Mouse (Mus musculus) v-Abl transformed pro-B cells (cell line): ENCODE measurements at regions not wholly inside any gene's neighbourhood (a gene's known extent, or its start where the extent isn't known, plus 50 kb on each side); places are given as distances from the start of the nearest gene placed in this dataset.

Experiments used
- in situ Hi-C, 2 experiments: fragments of 400-800 bp; cut with MboI; formaldehyde crosslinking; loops; one replicate each; pipeline ENCODE4 v1.15.1; 2025; ENCODE audit not compliant: unreplicated experiment in 2 of 2

DNA sequence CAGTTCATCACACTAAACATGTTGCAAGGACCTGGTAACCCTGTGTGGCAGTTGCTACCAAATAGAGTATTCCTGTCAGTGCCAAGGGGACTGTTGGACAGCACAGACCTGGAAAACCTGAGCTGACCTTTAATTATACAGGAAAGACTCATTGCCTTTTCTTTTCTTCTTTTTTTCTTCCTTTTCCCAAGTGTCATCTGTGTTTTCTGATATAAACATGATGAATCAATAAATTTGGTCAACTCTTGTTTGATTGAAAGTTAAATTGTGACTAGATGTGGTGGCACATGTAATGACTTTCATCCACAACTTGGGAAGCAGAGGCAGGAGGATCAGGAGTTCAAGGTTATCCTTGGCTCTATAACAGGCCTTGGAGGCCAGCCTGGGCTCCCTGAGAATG lies 190.1 kb upstream of the Sall1 start:
- in situ Hi-C loops: no loop called here

DNA sequence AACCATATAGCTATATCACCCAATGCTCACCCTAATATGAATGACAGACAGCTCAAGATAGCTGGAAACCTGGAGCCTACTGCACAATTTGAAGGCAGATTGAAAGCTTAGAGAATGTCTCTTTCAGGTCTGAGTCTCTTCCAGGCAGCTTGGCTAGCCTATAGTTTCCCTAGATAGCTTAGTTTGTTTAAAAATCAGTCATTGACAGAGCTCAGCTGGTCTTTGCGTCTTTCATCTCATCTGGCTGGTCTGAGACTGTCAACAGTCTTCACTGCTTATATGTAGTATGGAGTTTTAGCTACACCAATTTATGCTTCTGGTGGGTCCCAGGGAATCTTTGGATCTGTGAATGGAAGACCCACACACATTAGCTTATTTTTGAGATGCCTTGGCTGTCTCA lies 188.4 kb upstream of the Sall1 start:
- in situ Hi-C loops: no loop called here

DNA sequence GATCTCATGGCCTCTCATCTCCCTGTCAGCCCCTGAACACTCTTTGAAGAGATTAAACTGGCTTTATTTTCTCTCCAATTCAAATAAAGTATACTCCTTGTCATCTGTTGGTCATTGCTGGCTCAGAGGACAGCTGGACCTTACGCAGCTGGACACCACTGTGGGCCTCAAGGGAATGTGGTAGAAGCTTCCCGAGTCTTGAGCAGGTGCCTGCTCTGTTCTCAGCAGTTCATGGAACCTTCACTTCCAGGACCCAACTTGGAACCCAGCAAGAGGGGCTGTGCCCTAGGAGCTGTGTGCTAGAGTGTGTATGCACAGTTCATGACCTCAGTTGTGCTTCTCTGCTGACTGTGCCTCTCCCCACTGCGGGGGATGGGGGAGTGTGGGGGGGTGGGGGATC lies 185.2 kb upstream of the Sall1 start:
- in situ Hi-C loops: no loop called here

DNA sequence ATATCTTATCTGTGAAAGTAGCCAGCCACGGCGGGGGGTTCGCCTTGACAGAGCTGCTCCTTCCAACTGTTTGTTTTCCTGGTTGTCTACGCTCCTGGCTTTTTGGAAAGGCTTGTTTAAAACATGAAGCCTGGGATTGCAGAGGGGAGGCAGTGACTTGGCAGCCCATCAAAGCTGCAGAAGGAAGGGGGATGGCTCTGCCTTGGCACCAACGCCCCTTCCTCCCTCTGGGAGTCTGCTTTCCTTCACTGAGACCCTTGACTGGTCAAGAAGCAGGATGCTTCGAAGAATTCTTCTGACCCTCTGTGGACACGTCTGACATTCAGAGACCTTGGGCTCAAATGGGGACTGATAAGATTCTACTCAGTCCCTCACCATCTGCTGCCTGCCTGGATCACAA lies 176.9 kb upstream of the Sall1 start:
- in situ Hi-C loops: no loop called here

DNA sequence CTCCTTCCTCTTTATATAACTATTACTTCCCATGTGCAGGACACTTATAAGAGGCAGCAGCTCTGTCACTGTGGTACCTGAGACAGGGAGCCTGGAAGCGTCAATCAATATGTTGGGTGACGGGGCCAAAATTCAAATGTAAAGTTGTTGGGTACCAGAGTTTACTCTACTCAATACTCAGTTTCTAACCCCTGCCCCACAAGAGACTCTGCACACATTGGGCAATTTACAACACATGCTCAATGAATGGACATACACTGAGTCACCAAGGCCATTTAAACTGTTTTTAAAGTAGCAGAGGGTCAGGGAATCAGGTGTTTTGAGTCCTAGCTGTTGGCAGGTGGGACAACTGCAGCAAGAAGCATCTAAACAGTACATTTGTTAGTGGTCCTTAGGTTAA lies 176.4 kb upstream of the Sall1 start:
- in situ Hi-C loops: no loop called here

DNA sequence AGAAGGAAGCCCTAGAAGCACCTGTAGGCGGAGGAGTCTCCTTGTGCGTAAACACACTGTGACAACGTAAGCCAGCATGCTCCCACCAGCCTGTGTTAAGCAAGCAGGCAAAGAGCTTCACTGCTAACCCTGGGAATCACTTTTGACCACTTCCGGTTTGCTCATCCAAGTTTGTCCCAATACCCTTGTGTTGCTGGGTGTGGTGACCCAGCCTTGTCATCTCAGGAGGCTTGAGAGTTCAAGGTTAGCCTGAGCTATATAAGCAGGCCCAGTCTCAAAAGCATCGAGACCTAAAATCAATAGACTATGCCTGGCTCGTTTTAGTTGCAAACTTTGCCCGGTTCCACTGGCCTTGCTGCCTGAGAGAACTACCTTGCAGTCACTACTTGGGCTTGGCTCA lies 175.2 kb upstream of the Sall1 start:
- in situ Hi-C loops: no loop called here

DNA sequence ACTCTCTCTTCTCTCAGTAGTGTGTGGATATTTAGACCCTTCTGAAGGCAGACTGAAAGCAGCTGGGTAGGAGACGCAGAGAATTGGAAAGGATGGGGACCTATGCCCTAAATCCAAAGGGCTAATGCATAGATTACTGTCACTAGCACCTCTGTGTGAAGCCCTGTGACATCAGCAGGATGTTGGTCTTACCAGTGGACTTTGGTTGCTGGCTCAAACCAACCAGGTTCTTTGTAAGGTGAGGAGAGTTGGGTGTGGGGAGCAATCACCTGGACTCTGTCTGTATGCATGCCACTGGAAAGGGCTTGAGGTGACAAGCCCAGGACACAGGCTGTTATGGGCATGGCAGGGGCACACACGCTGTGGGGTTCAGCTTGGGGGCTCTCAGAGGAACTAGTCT lies 173.7 kb upstream of the Sall1 start:
- in situ Hi-C loops: no loop called here

DNA sequence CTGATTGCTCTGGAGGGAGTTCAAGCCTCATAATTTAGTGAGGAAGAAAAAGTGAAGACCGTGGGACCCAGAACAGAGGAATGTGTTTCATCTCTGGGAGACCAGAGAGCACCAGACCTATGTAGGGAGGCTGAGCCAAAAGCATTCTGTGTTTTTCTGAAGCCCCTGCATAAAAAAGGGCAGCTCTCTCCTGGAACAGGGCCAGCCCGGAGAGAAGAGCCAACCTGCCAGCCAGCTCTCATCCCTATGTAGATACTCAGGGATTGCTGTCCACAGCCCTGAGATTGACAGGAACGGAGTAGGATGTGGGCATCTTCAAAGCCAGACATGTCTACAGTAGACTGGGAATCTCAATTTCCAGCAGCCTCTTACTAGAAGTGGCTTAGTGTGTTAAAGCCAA lies 168.0 kb upstream of the Sall1 start:
- in situ Hi-C loops: no loop called here

DNA sequence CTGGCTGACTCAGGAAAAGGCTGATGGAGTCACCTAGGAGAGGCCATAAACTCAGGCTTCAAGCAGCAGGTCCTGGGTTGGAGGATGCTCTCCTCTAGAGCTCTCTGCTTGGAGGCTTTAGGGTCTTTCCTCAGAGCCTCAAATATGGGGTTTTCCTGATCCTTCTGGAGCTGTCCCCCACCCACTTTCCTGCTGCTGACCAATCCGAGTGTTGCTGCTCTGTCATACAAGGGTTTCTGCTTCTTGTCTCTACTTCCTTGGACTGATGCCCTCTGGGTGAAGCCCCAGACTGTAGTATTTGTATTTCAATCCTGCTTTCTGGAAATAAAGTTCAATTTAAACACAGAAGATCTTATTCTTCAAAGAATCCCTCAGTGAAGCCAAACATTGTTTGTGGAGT lies 166.7 kb upstream of the Sall1 start:
- in situ Hi-C loops: no loop called here

DNA sequence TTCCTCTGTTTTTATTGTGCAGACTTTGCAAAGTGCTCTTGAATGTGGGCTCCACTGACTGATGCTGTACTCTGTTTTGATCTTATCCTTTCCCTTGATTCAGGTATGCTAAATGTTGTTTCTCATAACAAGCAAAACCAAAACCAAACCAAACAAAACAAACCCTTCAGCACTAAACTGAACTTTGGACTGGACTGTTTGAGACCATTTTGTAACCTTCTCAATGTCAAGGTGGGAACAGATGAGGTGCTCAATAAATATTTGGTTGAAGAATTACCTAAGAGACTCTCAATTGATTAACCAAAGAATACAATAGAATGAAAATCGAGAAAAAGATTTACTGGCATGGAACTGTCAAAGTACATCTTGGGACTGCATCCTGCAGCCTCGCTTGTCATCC lies 163.9 kb upstream of the Sall1 start:
- in situ Hi-C loops: no loop called here

DNA sequence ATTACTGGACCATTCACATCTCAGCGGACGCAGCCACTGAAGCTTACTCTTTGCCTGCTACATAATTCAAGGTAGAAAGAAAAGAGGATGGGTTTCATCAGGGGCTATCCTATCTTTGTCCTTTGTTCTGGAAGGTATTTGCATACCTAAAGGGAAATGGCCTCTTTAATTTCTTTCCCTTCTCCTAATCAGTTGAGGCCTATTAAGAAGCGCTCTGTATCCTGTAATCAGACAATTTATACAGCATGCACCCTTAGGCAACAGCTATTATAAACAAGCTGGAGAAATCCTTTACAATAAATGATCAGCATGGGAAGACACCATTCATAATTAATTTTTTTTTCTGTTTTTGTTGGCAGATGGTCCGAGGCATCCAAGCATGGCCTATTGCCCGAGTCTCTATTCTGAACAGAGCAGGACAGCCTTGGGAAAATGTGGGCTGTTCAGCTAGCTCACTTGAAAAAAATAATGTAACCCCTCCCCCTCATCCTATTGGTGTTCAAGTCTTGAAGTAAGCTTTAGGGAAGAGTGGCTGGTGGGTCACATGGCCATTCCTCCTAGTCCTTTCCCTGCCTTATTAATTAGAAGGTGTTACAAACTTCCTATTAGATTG lies 158.6 kb upstream of the Sall1 start:
- in situ Hi-C loops: no loop called here

DNA sequence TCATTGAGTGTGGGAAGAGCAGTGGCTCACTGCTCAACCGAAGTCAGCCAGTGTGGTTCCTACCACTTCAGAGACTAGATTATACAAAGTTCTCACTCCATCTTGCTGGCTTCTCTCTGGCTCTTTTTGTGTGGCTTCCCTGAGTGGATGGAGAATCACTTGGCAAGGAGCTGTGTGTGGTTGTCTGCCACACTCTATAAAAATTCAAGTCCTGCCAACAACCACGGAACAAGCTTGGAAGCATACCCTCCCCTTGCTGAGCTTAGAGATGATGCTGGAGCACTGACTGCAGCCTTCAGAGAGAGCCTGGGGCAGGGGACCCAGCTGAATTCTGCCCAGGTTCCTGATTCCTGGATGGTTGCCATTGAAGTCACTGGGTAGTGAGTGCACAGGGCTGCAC lies 156.3 kb upstream of the Sall1 start:
- in situ Hi-C loops: no loop called here

DNA sequence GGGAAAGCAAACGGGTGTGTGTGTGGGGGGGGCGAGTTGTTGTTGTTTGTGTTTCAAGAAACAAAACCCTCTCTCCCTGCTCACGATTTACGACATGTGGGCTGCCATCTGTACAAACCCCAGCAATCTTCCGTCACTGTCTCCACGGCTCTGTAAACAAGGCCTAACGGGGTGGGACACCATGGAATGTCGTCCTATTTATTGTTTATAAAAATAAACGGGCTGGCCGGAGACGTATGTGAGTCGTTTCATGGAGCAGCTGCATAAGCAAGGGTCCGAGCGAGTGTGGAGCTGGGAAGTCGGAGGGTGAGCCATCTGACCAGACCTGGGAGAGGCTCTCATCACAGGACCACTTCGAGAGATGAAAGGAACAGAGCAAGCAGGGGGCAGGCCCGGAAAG lies 141.4 kb upstream of the Sall1 start:
- in situ Hi-C loops: no loop called here

DNA sequence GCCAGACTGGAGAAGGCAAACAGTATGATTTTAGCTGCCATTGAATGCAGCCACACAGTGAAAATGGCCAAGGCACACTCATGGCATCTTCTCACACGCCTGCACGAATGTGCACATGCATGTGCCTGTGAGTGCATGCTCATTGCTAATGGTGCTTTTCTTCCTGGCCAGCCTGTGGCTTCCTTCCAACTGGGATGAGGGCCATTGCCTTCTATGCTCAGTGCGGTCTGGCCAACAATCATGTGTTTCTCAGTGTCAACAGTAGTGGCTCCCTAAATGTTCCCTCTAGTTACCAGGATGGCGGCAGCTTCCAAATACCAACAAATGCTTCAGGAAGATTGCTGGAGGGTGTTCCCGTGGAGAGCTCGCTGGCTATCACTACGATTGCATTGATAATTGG lies 131.7 kb upstream of the Sall1 start:
- in situ Hi-C loops: no loop called here

DNA sequence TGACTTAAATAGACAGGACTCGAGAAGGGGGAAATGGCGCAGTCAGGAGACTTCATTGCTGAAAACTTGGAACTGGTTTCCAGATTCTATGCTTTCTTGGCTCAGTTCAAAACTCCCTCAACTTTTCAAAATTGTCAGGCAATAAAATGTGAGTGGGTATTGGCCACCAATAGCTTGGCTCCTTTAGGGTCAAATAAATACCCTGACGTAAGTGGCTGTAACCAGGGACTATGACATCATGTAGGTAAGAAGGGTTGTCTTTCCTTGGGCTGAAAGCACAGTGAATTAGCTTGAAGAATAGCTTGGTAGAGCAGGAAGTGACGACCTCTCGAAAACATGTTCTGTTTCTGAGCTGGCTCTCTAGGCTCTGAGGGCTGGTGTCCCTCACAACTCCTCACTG lies 127.6 kb upstream of the Sall1 start:
- in situ Hi-C loops: no loop called here

DNA sequence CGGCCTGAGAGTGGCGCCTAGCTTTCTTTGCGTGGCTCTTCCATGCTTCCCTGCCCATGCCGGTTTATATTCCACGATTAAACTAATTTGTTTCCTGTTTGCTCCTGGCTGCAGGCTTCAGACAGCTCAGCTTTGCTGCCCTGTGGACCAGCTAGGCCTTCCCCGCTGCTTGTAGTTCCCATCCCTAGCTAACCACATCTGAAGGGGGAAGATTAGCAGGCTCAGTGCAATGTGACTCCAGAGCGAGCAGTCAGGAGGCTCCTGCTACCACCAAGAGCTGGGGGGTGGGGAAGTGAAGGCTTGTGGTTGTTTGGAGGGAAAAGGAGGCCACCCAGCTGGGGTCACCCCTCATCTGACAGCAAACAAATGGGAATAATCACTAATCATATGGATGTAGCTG lies 125.5 kb upstream of the Sall1 start:
- in situ Hi-C loops: no loop called here

DNA sequence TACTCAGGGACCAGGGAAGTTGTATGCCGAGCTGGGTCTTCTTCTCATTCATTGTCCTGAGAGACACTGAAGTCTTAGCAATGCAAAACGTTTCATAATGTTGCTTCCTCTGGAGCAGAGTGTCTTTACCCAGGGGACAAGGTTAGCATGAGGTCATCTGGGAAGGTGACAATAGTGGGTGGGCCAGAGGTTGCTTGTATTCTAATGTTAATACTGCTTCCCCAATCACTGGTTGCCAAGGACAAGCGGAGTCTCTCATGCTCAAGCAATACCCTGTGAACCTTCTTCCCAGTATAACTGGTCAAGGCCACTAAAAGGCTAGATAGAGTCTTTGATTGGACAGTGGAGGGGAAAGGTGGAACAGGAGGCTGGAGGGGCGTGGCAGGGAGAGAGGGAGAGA lies 123.1 kb upstream of the Sall1 start:
- in situ Hi-C loops: no loop called here

DNA sequence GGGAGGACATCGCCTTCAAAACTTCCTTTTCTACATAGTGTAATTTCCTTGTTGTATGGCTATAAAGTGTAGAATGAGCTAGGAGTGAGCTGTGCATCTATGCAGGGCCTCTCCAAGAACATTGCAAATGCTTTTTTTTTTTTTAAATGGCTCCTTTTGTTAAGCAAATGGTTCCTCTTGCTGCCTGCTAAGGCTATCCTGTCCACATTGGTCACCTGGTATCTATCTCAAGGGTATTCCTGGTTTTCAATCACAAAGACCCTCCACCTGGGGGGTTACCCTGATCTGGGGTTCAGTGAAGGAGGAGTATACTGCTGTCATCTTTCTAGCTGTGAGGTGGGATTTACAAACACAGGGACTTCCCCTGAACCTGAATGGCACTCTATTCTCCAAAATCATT lies 112.9 kb upstream of the Sall1 start:
- in situ Hi-C loops: no loop called here

DNA sequence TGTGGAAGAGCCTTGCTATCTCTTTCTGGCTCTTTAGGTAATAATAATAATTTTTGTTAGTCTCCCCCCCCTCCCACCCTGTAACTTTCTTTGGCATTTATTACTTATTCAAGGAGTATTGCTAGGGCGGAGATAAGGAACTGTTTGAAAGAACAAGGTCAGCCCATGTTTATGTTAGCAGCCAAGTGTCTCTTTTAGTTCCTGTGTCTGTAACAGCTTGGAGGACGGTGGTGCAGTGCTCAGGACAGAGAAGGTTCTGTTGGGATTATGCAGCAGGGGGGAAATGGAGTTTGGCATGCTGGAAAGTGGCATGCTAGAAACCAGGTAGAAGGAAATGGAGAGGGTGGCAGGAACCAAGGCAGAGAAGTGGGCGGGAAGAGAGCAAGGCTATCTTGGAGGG lies 109.6 kb upstream of the Sall1 start:
- in situ Hi-C loops: no loop called here

DNA sequence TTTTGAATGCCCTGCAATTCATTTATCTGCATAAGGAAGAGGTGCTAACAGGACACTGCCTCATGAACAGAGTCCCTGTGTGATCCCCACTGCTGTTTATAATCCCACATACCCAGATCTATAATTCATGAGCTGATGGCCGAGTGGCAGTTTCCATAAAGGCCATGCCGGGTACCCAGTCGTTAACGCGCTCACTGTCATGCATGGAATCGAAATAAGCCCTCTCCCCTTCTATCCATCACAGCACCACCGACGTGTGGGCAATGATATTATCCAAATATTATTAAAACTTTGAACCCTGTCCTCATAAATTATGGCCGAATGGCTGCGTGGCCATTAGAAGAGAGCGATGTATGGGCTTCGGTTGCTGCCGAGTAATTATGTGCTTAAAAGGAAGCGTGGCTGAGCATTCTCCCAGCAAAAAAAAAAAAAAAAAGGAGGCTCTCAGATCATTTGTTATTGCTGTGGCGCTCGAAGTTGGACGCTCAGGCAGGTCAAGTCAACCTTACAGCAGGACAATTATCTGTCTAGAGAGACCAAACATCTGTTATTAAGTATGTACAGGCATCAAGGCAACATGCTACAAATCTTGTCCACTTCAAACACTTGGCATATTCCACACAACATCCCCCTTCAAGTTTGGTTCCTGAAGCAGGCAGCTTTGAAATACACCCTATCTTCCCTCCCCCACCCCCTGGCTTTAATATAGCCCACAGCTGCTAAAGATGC lies 109.1 kb upstream of the Sall1 start:
- in situ Hi-C loops: no loop called here

DNA sequence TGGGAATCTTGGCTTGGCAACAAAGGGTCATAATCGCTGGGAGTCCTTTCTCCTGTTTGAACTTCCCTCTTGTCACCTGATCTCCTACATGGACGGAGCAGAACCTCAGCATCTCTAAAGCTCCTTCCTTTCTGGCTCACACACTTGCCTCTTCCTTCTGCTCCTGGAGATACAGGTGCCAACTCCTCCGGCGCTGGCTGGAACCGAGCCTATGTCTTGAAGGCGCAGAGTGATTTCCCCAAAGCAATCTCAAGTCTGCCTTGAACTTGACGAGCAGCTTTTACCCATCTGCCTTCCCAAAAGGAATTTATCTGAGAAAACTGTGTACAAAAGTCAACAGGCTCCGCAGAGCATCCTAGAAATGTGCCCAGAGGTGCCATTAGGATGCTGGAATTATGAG lies 108.4 kb upstream of the Sall1 start:
- in situ Hi-C loops: no loop called here

DNA sequence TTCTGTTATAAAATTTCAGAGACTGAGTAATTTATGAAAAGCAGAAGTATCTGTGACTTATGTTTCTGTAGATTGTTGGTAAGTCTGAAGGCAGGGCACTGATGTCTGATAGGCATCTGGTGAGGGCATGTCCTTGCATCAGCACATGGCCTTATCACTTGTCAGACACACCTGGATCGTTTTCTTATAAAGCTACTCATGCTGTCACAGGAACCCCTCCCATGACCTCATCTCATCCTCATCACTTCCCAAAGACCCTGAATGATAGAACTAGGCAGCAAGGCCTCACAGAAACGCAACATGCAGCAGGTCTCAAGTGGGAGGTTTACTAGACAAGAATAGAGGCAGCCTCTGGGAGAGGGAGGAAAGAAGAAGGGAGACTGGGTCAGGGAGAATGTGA lies 107.0 kb upstream of the Sall1 start:
- in situ Hi-C loops: no loop called here
